Mouse (Mus musculus) liver, adult (tissue): ENCODE data around the gene Cdk14.

ENCODE experiments used
- GATA4 ChIP-seq: IDR thresholded peaks from 2 replicates; pipeline ENCODE4 v1.6.1; 2014; ENCODE audit warnings: mild to moderate bottlenecking, low read length; ENCODE audit not compliant: insufficient replicate concordance

Cdk14 gene

GRCm38 (mm10) chr5:4824171-4824570 is 595.9 kb downstream of the Cdk14 start:
- no peak for TF ChIP-seq GATA4

GRCm38 (mm10) chr5:4822041-4822440 is 598.1 kb downstream of the Cdk14 start:
- TF ChIP-seq GATA4: no peak

GRCm38 (mm10) chr5:4821368-4821771 is 598.7 kb downstream of the Cdk14 start:
- TF ChIP-seq GATA4: no peak

- TF ChIP-seq GATA4: no peak
These were observed 603.1 kb downstream of the Cdk14 start for GRCm38 (mm10) chr5:4816981-4817380.

GRCm38 (mm10) chr5:4814465-4815204 is 605.5 kb downstream of the Cdk14 start:
- TF ChIP-seq GATA4: no peak

GRCm38 (mm10) chr5:4813357-4813756 is 606.8 kb downstream of the Cdk14 start:
- no peak for TF ChIP-seq GATA4

GRCm38 (mm10) chr5:4812036-4812729 is 607.9 kb downstream of the Cdk14 start:
- no peak for TF ChIP-seq GATA4

- no peak for TF ChIP-seq GATA4
These were observed 614.9 kb downstream of the Cdk14 start for GRCm38 (mm10) chr5:4805228-4805627.

- no peak for TF ChIP-seq GATA4
These were observed 616.4 kb downstream of the Cdk14 start for GRCm38 (mm10) chr5:4803708-4804107.

DNA sequence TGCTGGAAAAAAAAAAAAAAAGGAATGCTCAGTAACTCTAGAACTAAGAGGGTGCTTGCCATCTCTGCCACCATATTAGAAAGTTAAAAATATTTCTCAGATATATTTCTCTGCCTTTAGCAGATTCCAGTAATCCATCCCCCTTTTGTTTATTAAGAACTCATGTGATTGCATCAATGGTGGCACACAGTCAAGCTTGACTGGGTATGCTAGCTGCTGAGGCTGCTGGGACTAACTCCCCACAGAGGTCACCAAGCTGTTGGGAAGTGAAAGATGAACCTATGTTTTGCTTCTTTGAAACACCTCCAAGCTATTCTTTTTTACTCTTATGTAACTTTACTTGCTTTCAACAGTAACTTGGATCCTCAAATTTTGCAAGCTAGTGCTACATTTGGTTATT is 618.1 kb downstream of the Cdk14 start:
- no peak for TF ChIP-seq GATA4

- no peak for TF ChIP-seq GATA4
These were observed 618.8 kb downstream of the Cdk14 start for GRCm38 (mm10) chr5:4801096-4801850.

DNA sequence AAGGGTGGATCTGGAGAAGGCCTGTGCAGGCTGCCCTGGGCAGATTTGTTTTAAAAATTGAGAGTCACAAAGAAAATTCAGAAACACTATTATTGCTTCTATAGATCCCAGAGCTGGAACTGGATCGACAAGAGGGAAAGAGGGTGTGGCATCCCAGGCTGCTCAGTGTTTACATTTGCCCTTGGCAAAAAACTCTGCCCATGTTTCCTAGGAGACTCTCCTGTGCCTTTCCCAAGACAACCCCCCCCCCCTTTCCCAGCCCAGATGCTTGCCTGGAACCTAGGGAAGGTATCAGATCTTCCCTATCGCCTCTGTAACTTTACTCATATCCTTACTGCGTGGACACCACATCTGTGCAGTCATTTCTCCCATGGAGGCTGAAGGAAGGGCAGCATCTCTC is 628.9 kb downstream of the Cdk14 start:
- no peak for TF ChIP-seq GATA4

DNA sequence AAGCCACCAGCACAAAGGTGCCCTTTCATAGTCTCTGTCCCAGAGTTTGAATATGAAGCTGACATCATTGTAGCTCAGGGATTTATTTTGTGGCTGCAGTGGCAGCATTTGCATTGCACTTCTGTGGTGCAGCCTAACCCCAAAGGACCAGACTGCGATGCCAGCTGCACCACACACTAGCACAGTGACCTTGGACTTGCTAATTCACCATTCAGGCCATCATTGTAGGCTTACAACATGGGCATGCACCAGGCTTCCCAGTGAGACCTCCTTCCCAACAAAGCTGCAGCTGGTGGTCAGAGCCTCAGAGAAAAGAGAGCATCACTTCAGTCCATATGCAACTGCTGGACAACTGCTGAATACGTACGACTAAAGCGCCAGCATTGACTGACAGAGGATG is 629.8 kb downstream of the Cdk14 start:
- TF ChIP-seq GATA4: no peak

DNA sequence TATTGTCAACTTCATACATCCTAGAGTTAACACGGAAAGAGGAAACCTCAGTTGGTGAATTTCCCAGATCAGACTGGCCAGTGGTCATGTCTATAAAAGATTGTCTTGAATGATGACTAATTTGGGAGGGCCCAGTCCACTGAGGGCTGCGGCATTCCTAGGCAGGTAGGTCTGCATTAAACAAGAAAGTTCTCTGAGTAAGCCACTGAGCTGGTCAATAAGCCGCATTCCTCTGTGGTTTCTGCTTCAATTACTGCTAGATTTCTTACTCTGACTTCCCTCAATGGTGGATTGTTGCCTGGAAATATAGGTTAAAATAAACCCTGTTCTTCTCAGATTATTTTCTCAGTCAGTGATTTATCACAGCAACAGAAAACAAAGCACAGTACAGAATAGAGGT is 631.6 kb downstream of the Cdk14 start:
- TF ChIP-seq GATA4: no peak

DNA sequence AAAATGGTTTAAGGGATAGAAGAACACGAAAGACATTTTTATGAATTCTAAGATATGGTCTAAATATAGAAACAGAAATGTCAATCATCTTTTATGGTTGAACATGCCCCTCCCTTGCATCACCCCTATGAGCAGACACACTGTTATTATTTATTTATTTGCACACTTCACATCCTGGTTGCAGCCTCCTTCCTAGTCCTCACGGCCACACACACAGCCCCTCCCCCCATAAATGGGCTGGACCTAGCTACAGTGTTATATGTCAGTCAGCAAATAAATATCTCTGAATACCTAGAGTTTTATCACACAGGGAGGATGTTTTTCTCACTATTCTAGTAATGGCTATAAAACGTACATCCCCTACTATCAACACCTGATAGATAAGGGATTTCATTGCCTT is 633.3 kb downstream of the Cdk14 start:
- no peak for TF ChIP-seq GATA4

DNA sequence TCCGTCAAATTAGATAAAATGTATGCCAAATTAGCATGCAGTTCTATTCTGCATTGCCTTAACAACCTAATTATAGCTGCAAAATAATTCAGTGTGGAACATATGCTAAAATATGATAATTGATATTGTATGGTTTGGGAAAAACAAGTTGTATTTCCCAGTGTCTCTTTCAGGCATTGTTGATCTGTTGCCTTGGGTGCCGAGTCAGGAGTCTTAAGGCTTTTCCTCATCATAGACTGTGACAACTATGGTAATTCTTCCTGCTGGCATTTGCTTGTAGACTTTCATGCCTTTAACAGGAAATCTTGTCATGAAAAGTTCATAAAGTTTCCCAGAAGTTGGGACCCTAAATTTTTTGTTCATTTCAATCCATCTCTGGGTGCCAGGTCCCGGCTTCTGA is 641.8 kb downstream of the Cdk14 start:
- no peak for TF ChIP-seq GATA4
